Mouse (Mus musculus): ENCODE results near the gene Psmg4. TPM values are rescaled to one million over a fixed set of nuclear protein-coding genes. Genes with fewer than 3 reads are reported as not detected.

Gene Psmg4
- polyA plus RNA-seq, 1 experiment from 2014 or later = 128 TPM

DNA sequence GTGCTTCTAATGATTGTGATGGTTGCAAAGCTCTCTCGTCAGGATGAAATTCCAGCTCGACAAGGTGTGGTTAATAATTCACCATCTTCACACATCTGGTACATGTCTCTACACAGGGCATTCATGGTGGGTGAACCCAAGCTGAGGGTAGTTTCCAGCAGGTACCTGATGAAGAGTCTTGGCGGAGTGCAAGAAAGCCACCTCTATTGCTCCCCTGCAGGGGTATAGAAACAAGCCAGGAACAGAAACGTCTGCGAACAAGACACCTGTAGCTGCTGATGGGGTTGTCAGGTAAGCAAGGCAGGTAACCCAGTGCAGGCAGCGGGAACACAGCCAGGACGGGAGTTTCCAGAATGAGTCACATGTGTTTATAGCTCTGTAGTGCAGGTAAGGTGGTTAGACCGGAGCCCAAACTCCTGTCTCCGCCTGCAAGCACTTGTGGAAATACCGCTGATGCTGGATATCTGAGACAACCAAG, 50.0 kb downstream of the Psmg4 start:
- 76% methylated on average over 10 of the region's 10 CpGs for WGBS
- ATAC-seq = no peak

DNA sequence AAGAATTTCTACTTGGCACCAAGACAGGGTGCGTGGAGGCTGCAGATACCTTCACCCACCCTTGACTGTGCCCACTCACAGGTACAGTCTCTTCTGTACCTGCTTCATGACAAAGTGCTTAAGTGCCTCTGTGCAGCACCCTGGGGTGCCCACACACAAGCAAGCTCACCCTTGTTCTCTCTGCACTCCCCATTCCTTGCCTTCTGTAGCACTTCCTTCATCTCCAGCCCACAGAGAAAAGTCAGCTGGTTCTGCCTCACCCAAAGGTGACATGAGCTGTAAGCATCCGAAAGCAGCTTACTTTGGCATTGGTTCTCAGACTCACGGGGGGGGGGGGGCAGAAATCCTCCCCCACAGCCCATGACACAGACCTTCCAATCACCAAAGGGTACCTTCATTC, 52.1 kb downstream of the Psmg4 start:
- no peak overlapping the region for H3K27ac ChIP-seq
- peaks cover 21% of the 10 kb centered on the region for H3K36me3 ChIP-seq (ENCODE audit: poor library complexity, severe bottlenecking)
- 85% methylated on average over 3 of the region's 3 CpGs for WGBS
- no peak overlapping the region for H3K4me2 ChIP-seq
- ATAC-seq = no peak
- no peak overlapping the region for H3K9ac ChIP-seq
- H3K27me3 ChIP-seq = no peaks in the 10 kb centered on the region
- H3K9me3 ChIP-seq (replicated peaks) = no peaks in the 10 kb centered on the region
- no peak overlapping the region for H3K4me3 ChIP-seq
- H3K4me1 ChIP-seq = peaks cover 13% of the 10 kb centered on the region

More for the DNA sequence above, 50.0 kb downstream of the Psmg4 start:
- Histone ChIP-seq H3K4me2 (no peak overlapping the region), H3K36me3 (ENCODE audit: poor library complexity, severe bottlenecking) (peaks cover 21% of the 10 kb centered on the region), H3K27ac (no peak overlapping the region), H3K9me3 (replicated peaks) (no peaks in the 10 kb centered on the region), H3K4me3 (no peak overlapping the region), H3K4me1 (peaks cover 6% of the 10 kb centered on the region; the same call in 1 of the 2 replicates), H3K9ac (no peak overlapping the region), H3K27me3 (no peaks in the 10 kb centered on the region)

DNA sequence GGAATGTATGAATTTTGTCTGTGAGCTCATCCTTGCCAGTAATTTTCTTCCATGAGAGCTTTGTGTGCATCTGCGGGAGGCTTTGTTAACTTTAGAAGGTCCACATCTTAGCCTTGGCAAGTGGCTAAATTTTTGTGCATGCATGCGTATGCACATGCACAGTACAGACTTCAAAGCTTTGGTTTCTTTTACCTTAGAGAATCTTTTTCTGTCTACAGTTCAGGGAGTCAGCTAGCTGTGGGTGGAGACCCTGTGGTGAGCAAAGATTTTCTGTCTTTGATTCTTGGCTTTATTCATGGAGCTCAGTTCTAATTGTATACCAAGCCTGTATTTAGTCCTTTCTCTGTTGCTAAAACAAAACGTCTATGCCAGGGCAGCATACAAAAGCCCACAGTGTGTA, 56.0 kb downstream of the Psmg4 start:
- H3K4me1 ChIP-seq = peaks cover 33% of the 10 kb centered on the region
- 38% methylated on average over 3 of the region's 3 CpGs for WGBS
- no peaks in the 10 kb centered on the region for H3K9me3 ChIP-seq (replicated peaks)
- peaks cover 17% of the 10 kb centered on the region for H3K36me3 ChIP-seq (ENCODE audit: poor library complexity, severe bottlenecking)
- no peaks in the 10 kb centered on the region for H3K27me3 ChIP-seq
- H3K27ac ChIP-seq = peak overlapping the region; percentile 10
- no peak overlapping the region for H3K9ac ChIP-seq
- no peak overlapping the region for H3K4me2 ChIP-seq
- no peak; the same call in 1 of the 2 replicates for ATAC-seq
- no peak overlapping the region for H3K4me3 ChIP-seq

DNA sequence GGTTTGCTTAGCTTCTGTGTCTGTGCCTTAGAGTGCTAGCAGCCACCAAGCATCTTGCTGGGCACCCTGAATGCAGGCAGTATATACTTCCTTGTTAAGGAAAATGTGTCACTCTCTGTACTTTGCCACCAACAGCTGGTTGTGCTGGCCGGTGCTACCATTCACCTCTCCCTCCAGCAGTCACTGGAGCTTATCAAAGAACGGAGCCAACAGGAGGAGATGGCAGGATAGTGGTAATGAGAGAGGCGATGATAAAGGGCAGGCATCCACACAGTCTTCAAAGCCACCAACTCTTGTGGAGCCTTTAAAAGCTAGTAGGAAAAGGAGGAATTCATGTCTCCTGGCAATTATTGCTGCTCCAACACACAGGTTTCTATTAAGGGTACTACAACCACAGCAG, 57.0 kb downstream of the Psmg4 start:
- Histone ChIP-seq H3K36me3 (ENCODE audit: poor library complexity, severe bottlenecking) (peaks cover 11% of the 10 kb centered on the region; the same call in 1 of the 2 replicates), H3K27me3 (no peaks in the 10 kb centered on the region), H3K4me3 (no peak overlapping the region), H3K4me1 (peaks cover 40% of the 10 kb centered on the region), H3K9me3 (replicated peaks) (no peaks in the 10 kb centered on the region), H3K9ac (no peak overlapping the region), H3K27ac (no peak overlapping the region), H3K4me2 (no peak overlapping the region)
- ATAC-seq = 0 out of 2 replicates have a peak, but pooled peaks have one; percentile 13
- WGBS = 84% methylated on average over 3 of the region's 3 CpGs

DNA sequence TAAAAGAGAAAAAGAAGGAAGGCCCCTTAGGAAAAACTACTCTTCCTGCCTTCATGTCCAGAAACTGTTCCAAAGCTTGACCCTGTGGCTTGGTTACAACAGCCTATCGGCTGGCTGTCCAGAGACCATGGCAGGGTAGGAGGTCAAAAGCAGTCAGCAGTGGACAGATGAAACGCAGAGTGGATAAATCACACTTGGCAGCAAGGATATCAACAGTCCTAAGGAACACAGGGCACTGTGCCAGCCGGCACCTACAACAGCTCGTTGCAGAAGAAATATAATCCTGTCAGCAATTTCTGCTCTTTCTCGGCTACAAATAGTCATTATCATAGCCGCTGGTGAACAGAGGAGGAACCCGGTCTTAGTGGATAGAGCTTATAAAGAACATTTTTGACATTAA, 60.2 kb downstream of the Psmg4 start:
- H3K9ac ChIP-seq = no peak overlapping the region
- no peak overlapping the region for H3K4me3 ChIP-seq
- H3K4me1 ChIP-seq = peaks cover 63% of the 10 kb centered on the region
- H3K27me3 ChIP-seq = no peaks in the 10 kb centered on the region
- H3K36me3 ChIP-seq (ENCODE audit: poor library complexity, severe bottlenecking) = peaks cover 11% of the 10 kb centered on the region; the same call in 1 of the 2 replicates
- peak overlapping the region; percentile 62 for H3K27ac ChIP-seq
- H3K9me3 ChIP-seq (replicated peaks) = no peaks in the 10 kb centered on the region
- WGBS = 37% methylated on average over 7 of the region's 7 CpGs
- H3K4me2 ChIP-seq = no peak overlapping the region
- no peak for ATAC-seq

DNA sequence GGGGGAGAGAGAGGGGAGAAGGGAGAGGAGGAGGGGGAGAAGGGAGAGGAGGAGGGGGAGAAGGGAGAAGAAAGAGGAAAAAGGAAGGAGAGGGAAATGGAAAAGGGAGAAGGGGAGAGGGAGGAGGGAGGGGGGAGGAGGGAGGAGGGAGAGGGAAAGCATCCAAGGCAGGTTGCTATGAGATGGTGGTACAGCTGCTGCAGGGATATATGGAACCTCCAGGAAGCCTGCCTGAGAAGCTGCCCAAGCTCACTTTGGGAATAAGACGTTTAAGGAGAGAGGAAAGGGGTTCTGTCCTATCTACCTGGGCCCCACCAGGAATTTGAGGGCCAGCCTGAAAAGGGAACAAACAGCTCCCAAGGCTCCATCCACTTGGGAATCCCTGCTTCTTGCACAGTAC, 64.2 kb downstream of the Psmg4 start:
- Histone ChIP-seq H3K36me3 (ENCODE audit: poor library complexity, severe bottlenecking) (no peaks in the 10 kb centered on the region), H3K4me1 (peaks cover 57% of the 10 kb centered on the region), H3K4me2 (no peak overlapping the region), H3K9ac (no peak overlapping the region), H3K27ac (no peak overlapping the region), H3K27me3 (no peaks in the 10 kb centered on the region), H3K4me3 (no peak overlapping the region), H3K9me3 (replicated peaks) (no peaks in the 10 kb centered on the region)
- 0% methylated on average over 1 of the region's 1 CpGs for WGBS
- ATAC-seq = peak; percentile 46; the same call in 1 of the 2 replicates

Other genes starting within 250 kb of the Psmg4 start
- 8.3 and 9.7 TPM in 2 replicates for gene Nqo2, start 198.3 kb upstream of the Psmg4 start, polyA plus RNA-seq (2015; fragmentation: Nextera tagmentation; extraction: Ambion mirVana)
- 5.8 and 6.7 TPM in 2 replicates for gene Ripk1, start 160.6 kb upstream of the Psmg4 start, polyA plus RNA-seq (2015; fragmentation: Nextera tagmentation; extraction: Ambion mirVana)
- gene Serpinb6a, start 160.2 kb upstream of the Psmg4 start, polyA plus RNA-seq (2015; fragmentation: Nextera tagmentation; extraction: Ambion mirVana) = 27.9 and 29.1 TPM in 2 replicates
- 36.5 and 37.6 TPM in 2 replicates for gene Bphl, start 125.4 kb upstream of the Psmg4 start, polyA plus RNA-seq (2015; fragmentation: Nextera tagmentation; extraction: Ambion mirVana)
- gene Tubb2a, start 85.0 kb upstream of the Psmg4 start, polyA plus RNA-seq (2015; fragmentation: Nextera tagmentation; extraction: Ambion mirVana) = 761 and 874 TPM in 2 replicates
- 559 and 618 TPM in 2 replicates for gene Tubb2b, start 32.5 kb upstream of the Psmg4 start, polyA plus RNA-seq (2015; fragmentation: Nextera tagmentation; extraction: Ambion mirVana)
- gene Slc22a23, start 182.2 kb downstream of the Psmg4 start, polyA plus RNA-seq (2015; fragmentation: Nextera tagmentation; extraction: Ambion mirVana) = 10.2 and 11.7 TPM in 2 replicates

Measured in forebrain, embryonic 13.5 days (tissue).